Mouse (Mus musculus) spleen, postnatal 36 days (tissue): ENCODE data around the gene Lmo7.

Experiments used
- DNase-seq, 2 experiments: peaks; one replicate each; pipeline ENCODE4 v3.0.0; 2022; ENCODE audit warnings: low spot score in 2 of 2, mixed read lengths in 1 of 2

Lmo7 gene

GRCm38 (mm10) chr14:101946711-101947516, 217.2 kb downstream of the Lmo7 start:
- DNase-seq: no peak

GRCm38 (mm10) chr14:101949114-101949513, 219.4 kb downstream of the Lmo7 start:
- DNase-seq: peak in 1 of 2 experiments; percentile 20

- no peak for DNase-seq
Observed at GRCm38 (mm10) chr14:101951107-101951506, 221.3 kb downstream of the Lmo7 start.

GRCm38 (mm10) chr14:101953793-101954468, 224.2 kb downstream of the Lmo7 start:
- no peak for DNase-seq

GRCm38 (mm10) chr14:101964381-101964780, 234.6 kb downstream of the Lmo7 start:
- DNase-seq: no peak

GRCm38 (mm10) chr14:101964956-101965355, 235.2 kb downstream of the Lmo7 start:
- DNase-seq: no peak

- DNase-seq: no peak
Observed at GRCm38 (mm10) chr14:101972764-101973163, 243.0 kb downstream of the Lmo7 start.

- no peak for DNase-seq
Observed at GRCm38 (mm10) chr14:101973171-101973570, 243.4 kb downstream of the Lmo7 start.

GRCm38 (mm10) chr14:101976021-101976685, 246.4 kb downstream of the Lmo7 start:
- no peak for DNase-seq
